Mouse (Mus musculus): ENCODE measurements around the gene Ercc6l2. TPM values are rescaled to one million over a fixed set of nuclear protein-coding genes. Genes with fewer than 3 reads are reported as not detected.
A peak's percentile ranks its signal among the peaks of the same experiment; 100 is the strongest.

The Ercc6l2 gene
- polyA plus RNA-seq, 1 experiment from 2014 or later, result 5.5 TPM

GRCm38 (mm10) chr13:63901303-63901713 lies 86.3 kb downstream of the Ercc6l2 start:
- Histone ChIP-seq H3K9me3 (ENCODE audit: low read length) (no peaks in the 10 kb centered on the region), H3K27me3 (ENCODE audit: insufficient read depth, low read length) (no peaks in the 10 kb centered on the region), H3K4me1 (ENCODE audit: insufficient read depth) (0 out of 2 replicates have a peak, but pooled peaks cover 4% of the 10 kb centered on the region), H3K27ac (ENCODE audit: low read depth) (no peak overlapping the region), H3K36me3 (replicated peaks; ENCODE audit: insufficient read depth, low read length) (no peaks in the 10 kb centered on the region), H3K4me2 (ENCODE audit: low read depth, low read length) (peak overlapping the region; percentile 53), H3K4me3 (ENCODE audit: low read depth, low read length) (no peak overlapping the region), H3K9ac (replicated peaks) (no peak overlapping the region)
- DNase-seq, result no peak
- TF ChIP-seq CTCF (IDR thresholded peaks at IDR 0.05; ENCODE audit: low read depth) (peak; percentile 30; the same call in 1 of the 2 replicates), EP300 (IDR thresholded peaks at IDR 0.05; ENCODE audit: low read depth) (no peak)
- ATAC-seq, result no peak
- WGBS (ENCODE audit: insufficient replicate concordance), result 19% methylated on average over 17 of the region's 17 CpGs

GRCm38 (mm10) chr13:63901714-63902597 lies 86.9 kb downstream of the Ercc6l2 start:
- H3K9me3 ChIP-seq (ENCODE audit: low read length), result no peaks in the 10 kb centered on the region
- TF ChIP-seq EP300 (IDR thresholded peaks at IDR 0.05; ENCODE audit: low read depth) (no peak), CTCF (IDR thresholded peaks at IDR 0.05; ENCODE audit: low read depth) (no peak)
- H3K9ac ChIP-seq (replicated peaks), result no peak overlapping the region
- no peaks in the 10 kb centered on the region for H3K27me3 ChIP-seq (ENCODE audit: insufficient read depth, low read length)
- no peak for ATAC-seq
- H3K27ac ChIP-seq (ENCODE audit: low read depth), result no peak overlapping the region
- no peaks in the 10 kb centered on the region for H3K36me3 ChIP-seq (replicated peaks; ENCODE audit: insufficient read depth, low read length)
- H3K4me3 ChIP-seq (ENCODE audit: low read depth, low read length), result no peak overlapping the region
- WGBS (ENCODE audit: insufficient replicate concordance), result 48% methylated on average over 28 of the region's 28 CpGs
- no peak for DNase-seq
- H3K4me1 ChIP-seq (ENCODE audit: insufficient read depth), result 0 out of 2 replicates have a peak, but pooled peaks cover 4% of the 10 kb centered on the region
- H3K4me2 ChIP-seq (ENCODE audit: low read depth, low read length), result peak overlapping the region; percentile 53

GRCm38 (mm10) chr13:63906516-63906915 lies 91.5 kb downstream of the Ercc6l2 start:
- 0 out of 2 replicates have a peak, but pooled peaks cover 3% of the 10 kb centered on the region for H3K4me1 ChIP-seq (ENCODE audit: insufficient read depth)
- no peaks in the 10 kb centered on the region for H3K9me3 ChIP-seq (ENCODE audit: low read length)
- H3K36me3 ChIP-seq (replicated peaks; ENCODE audit: insufficient read depth, low read length), result no peaks in the 10 kb centered on the region
- ATAC-seq, result no peak
- no peak overlapping the region for H3K9ac ChIP-seq (replicated peaks)
- no peak overlapping the region for H3K27ac ChIP-seq (ENCODE audit: low read depth)
- TF ChIP-seq EP300 (IDR thresholded peaks at IDR 0.05; ENCODE audit: low read depth), result no peak
- no peak for TF ChIP-seq CTCF (IDR thresholded peaks at IDR 0.05; ENCODE audit: low read depth)
- no peak overlapping the region for H3K4me3 ChIP-seq (ENCODE audit: low read depth, low read length)
- no peak for DNase-seq
- no peaks in the 10 kb centered on the region for H3K27me3 ChIP-seq (ENCODE audit: insufficient read depth, low read length)
- WGBS (ENCODE audit: insufficient replicate concordance), result 67% methylated on average over 4 of the region's 4 CpGs
- H3K4me2 ChIP-seq (ENCODE audit: low read depth, low read length), result no peak overlapping the region

GRCm38 (mm10) chr13:63907437-63907836 lies 92.4 kb downstream of the Ercc6l2 start:
- Histone ChIP-seq H3K4me2 (ENCODE audit: low read depth, low read length) (no peak overlapping the region), H3K9me3 (ENCODE audit: low read length) (no peaks in the 10 kb centered on the region), H3K36me3 (replicated peaks; ENCODE audit: insufficient read depth, low read length) (no peaks in the 10 kb centered on the region), H3K9ac (replicated peaks) (no peak overlapping the region), H3K4me3 (ENCODE audit: low read depth, low read length) (no peak overlapping the region), H3K27me3 (ENCODE audit: insufficient read depth, low read length) (no peaks in the 10 kb centered on the region), H3K4me1 (ENCODE audit: insufficient read depth) (no peaks in the 10 kb centered on the region), H3K27ac (ENCODE audit: low read depth) (no peak overlapping the region)
- WGBS (ENCODE audit: insufficient replicate concordance), result 50% methylated on average over 4 of the region's 4 CpGs
- ATAC-seq (no peak), DNase-seq (no peak)
- no peak for TF ChIP-seq EP300 (IDR thresholded peaks at IDR 0.05; ENCODE audit: low read depth)
- 0 out of 2 replicates have a peak, but pooled peaks have one; percentile 21 for TF ChIP-seq CTCF (IDR thresholded peaks at IDR 0.05; ENCODE audit: low read depth)

- no peak for ATAC-seq
Observed at GRCm38 (mm10) chr13:63910141-63910804, 95.2 kb downstream of the Ercc6l2 start.

GRCm38 (mm10) chr13:63911617-63912016 lies 96.6 kb downstream of the Ercc6l2 start:
- peaks cover 2% of the 10 kb centered on the region; the same call in 1 of the 2 replicates for H3K4me1 ChIP-seq (ENCODE audit: insufficient read depth)
- no peaks in the 10 kb centered on the region for H3K9me3 ChIP-seq (ENCODE audit: low read length)
- no peak for ATAC-seq
- no peaks in the 10 kb centered on the region for H3K36me3 ChIP-seq (replicated peaks; ENCODE audit: insufficient read depth, low read length)
- H3K4me2 ChIP-seq (ENCODE audit: low read depth, low read length), result no peak overlapping the region
- H3K4me3 ChIP-seq (ENCODE audit: low read depth, low read length), result no peak overlapping the region
- DNase-seq, result no peak
- H3K27me3 ChIP-seq (ENCODE audit: insufficient read depth, low read length), result no peaks in the 10 kb centered on the region
- H3K27ac ChIP-seq (ENCODE audit: low read depth), result no peak overlapping the region
- no peak overlapping the region for H3K9ac ChIP-seq (replicated peaks)
- no peak for TF ChIP-seq CTCF (IDR thresholded peaks at IDR 0.05; ENCODE audit: low read depth)
- no peak for TF ChIP-seq EP300 (IDR thresholded peaks at IDR 0.05; ENCODE audit: low read depth)
- 80% methylated on average over 2 of the region's 3 CpGs for WGBS (ENCODE audit: insufficient replicate concordance)

More at GRCm38 (mm10) chr13:63910141-63910804, 95.2 kb downstream of the Ercc6l2 start:
- WGBS (ENCODE audit: insufficient replicate concordance), result 65% methylated on average over 5 of the region's 5 CpGs
- Histone ChIP-seq H3K36me3 (replicated peaks; ENCODE audit: insufficient read depth, low read length) (no peaks in the 10 kb centered on the region), H3K4me2 (ENCODE audit: low read depth, low read length) (no peak overlapping the region), H3K27ac (ENCODE audit: low read depth) (no peak overlapping the region), H3K9me3 (ENCODE audit: low read length) (no peaks in the 10 kb centered on the region), H3K4me3 (ENCODE audit: low read depth, low read length) (no peak overlapping the region), H3K4me1 (ENCODE audit: insufficient read depth) (peaks cover 2% of the 10 kb centered on the region; the same call in 1 of the 2 replicates), H3K9ac (replicated peaks) (no peak overlapping the region), H3K27me3 (ENCODE audit: insufficient read depth, low read length) (no peaks in the 10 kb centered on the region)
- no peak for DNase-seq
- TF ChIP-seq CTCF (IDR thresholded peaks at IDR 0.05; ENCODE audit: low read depth) (no peak), EP300 (IDR thresholded peaks at IDR 0.05; ENCODE audit: low read depth) (no peak)
